Mouse (Mus musculus) Muller cell, postnatal 12 days (primary cell): ENCODE results near the gene Mta1.

Experiments
- DNase-seq: peaks from one replicate; pipeline ENCODE4 v3.0.0-alpha.2; 2015; ENCODE audit errors: inconsistent ontology term

Mta1 gene

DNA sequence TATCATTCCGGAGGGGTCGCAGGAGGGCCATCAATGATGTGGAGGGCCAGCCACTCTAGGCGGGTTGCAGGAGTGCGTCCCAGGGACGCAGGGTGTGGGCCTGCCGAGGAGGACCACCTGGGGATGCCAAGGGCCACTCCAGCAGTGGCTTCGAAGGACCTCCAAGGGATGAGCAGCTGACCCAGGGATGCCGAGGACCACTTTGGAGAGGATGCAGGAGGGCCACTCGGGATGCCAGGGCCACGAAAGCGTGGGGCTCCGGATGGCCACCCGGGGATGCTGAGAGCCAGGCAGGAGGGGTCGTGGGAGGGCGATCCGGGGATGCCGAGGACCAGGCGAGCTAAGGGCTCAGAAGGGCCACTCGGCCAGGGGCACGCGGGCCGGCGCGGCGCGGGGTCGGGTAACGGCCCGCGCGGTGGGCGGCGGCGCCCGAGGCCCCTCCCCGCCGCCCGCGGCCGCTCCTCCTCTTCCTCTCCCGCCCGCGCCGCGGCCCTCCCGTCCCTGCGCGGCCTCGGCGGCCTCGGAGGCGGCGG lies at the start of gene Mta1:
Gene Mta1 (plus strand): TSS at position 530 of the 533 bp plus-strand sequence.
- DNase-seq = peak; percentile 75

DNA sequence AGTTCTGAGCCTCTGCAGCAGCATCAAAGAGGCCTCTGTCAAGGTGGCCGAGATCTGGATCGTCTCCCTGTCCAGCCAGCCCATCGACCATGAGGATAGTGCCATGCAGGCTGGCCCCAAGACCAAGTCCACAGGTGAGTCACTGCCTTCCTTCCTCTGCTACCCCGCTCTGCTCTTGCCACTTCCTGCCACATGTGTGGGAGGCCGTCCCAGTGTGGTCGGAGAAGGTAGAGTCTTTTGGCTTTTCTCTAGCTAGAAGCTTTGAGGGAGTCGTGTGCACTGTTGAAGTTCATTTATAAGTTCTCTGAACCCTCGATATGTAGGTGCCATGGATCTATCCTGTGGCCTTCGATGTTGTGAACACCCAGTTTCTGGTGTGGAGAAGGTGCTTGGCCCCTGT lies 48.2 kb upstream of the Mta1 start:
- DNase-seq = no peak

DNA sequence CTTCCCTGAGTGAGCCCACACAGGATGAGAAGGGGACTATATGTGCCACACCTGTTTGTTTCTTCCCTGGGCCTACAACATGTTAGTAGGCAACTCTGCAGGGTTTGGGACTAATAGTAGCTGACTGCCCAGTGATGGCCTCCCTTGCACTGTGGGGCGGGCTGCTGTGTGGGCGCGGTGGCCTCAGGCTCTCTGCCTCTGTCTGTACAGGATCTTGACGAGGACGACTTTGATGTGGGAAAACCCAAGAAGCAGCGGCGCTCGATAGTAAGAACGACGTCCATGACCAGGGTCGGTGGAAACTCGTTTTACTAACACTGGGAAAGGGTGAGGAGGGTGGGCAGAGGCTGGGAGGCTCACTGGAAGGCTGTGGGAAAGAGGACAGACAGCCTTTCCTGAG lies 47.4 kb upstream of the Mta1 start:
- DNase-seq = no peak

DNA sequence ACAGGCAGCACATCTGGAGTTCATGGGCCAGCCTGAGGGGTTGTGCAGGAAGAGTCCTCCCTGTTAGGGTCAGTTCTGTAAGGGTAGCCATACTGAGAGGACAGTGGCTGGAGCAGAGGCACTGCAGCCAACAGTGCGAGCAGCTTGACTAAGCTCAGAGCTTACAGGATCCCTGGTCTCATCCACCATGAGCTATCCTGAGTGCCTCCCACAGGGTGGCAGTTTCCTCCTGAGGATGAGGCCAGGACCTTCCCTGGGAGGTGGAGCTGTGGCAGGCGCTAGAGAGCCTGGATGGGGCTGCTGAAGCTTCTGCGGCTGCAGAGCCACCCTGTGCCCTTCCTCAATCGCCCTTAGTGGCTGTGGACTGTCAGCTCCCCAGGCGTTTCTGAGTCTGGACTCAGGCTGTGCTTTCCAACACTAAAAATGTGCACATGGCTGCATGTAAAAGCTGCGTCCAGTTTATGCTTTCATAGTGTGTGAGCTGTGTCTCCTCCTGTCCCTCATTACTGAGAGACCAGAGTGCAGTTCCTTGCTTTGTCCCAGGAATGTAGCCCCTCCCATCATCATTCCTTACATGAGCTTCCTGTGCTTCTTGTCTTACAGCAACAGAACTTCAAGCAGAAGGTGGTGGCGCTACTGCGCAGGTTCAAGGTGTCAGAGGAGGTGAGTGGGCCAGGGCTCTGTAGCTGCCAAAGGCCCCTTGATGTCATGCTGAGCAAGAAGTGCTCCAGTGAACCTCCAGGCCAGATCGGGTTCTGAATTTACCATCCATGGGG lies 46.3 kb upstream of the Mta1 start:
- peak; percentile 28 for DNase-seq

DNA sequence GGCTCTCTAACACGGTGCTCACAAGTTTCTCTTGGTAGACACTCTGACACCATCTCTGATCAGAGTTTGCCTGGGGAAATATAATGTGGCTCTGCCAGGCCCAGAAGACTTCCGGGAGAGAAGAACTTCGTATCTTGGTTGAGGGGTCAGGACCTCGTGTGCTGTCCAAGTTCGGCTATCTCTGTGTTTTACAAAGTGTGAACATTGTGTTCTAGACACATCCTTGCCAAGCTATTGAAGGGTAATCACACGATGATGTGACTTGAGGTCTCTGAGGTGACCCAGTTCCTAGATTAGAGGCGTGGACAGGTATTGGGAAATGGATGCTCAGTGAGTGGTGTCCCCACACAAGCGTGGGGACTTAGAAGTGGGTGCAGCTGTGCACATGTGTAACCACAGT lies 42.0 kb upstream of the Mta1 start:
- DNase-seq = no peak

DNA sequence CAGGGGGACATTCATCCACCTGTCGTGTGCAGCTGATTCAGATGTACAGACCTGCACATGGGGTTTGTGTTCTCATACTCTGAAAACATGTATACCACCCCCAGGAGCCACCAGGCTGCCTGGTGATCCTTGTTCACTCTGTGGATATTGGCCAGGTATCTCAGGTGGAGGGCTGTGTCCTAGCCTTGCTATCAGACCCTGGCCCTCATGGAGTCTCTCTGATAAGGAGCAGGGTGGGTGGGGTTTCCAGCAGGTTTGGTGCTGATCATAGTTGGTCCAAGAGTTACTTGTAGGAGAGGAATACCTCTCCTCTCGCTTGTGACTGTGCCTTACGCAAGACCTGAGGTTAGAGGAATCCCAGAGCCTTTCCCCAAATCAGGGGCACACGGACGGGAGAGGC lies 37.9 kb upstream of the Mta1 start:
- no peak for DNase-seq

DNA sequence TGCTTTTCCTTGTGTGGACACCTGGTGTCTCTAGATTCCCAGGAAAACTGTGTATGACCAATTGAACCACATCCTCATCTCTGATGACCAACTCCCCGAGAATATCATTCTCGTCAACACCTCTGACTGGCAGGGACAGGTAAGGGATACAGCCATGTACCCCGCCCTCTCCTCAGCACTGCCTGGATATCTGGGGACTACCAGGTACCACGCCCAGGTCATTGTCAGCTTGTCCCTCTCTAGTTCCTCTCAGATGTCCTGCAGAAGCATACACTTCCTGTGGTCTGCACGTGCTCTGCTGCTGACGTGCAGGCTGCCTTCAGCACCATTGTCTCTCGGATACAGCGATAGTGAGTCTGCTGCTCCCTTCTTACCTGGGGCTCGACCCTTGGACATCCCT lies 36.5 kb upstream of the Mta1 start:
- DNase-seq = no peak

DNA sequence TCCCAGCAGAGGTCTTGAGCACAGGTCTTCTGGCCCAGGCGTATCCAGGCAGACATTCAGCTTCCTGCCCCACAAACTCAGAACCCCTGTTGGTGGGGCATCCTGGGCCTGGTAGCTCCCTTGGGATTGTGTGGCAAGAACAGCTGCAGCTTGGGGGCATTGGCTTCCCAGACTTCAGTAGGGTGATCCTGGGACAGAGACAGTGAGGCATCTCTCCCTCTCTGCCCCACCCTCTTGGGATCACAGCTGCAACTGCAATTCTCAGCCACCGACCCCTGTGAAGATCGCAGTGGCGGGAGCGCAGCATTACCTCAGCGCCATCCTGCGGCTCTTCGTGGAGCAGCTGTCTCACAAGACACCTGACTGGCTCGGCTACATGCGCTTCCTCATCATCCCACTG lies 35.9 kb upstream of the Mta1 start:
- no peak for DNase-seq

DNA sequence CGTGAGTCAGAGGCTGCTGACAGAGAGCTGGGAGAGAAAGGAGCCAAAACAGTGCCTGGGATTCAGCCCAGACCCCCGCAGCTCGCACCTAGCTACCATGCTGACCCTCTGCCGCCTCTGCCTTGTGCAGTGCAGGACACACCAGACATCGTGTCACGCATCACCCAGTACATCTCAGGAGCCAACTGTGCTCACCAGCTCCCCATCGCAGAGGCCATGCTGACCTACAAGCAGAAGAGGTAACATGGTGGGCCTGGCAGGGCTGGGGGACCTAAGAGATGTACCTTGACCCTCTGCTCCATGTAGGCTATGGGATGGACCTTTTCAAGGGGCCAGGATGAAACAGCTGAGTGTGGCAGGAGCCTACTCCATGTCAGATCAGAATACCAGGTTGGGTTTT lies 34.4 kb upstream of the Mta1 start:
- DNase-seq = no peak

DNA sequence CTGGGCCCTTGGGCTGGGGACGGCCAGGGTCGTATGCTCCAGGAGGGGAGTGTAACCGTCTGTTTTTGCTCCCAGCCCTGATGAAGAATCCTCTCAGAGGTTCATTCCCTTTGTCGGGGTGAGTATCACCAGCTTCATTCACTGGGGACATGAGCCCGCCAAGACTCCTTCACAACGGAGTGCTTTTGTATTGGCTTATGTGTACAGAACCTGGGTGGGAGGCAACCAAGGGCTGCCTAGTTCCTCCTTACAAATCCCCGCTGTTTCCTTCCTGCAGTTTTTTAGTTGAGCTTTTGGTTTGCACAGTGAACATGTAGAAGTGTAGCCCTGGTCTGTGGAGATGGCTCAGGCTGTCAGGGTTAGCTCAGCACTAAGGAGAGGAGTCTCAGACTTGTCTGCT lies 30.1 kb upstream of the Mta1 start:
- DNase-seq = no peak

DNA sequence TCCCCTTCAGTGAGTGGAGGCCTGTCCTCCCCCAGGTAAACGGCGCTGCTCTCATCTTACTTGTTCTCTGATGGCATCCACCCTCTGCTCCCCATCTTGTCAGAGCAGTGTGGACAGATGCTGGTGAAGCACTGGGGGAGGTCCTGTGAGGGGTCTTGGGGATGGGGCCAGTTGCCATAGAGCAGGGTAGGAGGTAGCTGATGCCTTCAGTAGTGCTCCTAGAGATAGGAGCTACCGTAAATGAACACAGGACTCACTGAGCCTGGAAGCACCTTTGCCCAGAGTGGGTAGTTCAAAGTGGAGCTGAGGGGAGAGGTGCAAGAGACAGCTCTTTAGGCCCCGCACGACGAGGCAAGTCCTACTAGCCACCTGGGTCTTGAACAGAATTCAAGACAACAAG lies 28.7 kb upstream of the Mta1 start:
- DNase-seq = no peak

DNA sequence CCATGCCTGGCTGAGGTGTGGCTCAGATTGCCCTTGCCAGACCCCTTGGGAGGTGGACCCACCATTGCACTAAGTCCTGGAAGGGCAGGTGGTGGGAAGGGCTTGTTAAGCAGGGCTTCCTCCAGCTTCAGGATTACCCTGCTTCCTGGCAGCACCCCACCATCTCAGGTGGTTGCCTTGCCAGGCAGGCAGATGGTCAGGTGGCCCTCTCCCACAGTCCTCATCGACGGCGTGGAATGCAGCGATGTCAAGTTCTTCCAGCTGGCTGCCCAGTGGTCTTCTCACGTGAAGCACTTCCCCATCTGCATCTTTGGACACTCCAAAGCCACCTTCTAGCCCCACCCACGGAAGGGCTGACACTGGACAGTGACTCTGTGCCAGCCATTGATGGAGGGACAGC lies 26.8 kb upstream of the Mta1 start:
- DNase-seq = no peak

DNA sequence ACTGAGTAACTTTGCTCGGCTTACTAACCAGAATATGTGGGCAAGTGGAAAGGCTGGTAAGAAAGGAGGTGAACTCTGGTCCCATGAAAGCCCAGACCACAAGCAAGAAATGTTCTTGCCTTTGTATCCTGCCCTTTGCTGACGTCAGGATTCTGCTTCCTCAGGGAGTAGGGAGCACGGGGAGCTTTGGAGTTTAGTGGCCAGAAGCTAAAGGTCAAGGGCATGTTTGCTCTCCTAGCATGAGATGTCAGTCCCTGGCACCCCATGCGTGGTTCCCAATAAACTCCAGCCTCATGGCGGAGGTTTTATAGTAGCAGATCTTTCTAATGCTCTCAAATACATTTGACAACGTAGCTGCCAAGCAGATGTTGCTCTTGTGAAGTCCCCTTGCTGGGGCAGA lies 26.3 kb upstream of the Mta1 start:
- DNase-seq = no peak

DNA sequence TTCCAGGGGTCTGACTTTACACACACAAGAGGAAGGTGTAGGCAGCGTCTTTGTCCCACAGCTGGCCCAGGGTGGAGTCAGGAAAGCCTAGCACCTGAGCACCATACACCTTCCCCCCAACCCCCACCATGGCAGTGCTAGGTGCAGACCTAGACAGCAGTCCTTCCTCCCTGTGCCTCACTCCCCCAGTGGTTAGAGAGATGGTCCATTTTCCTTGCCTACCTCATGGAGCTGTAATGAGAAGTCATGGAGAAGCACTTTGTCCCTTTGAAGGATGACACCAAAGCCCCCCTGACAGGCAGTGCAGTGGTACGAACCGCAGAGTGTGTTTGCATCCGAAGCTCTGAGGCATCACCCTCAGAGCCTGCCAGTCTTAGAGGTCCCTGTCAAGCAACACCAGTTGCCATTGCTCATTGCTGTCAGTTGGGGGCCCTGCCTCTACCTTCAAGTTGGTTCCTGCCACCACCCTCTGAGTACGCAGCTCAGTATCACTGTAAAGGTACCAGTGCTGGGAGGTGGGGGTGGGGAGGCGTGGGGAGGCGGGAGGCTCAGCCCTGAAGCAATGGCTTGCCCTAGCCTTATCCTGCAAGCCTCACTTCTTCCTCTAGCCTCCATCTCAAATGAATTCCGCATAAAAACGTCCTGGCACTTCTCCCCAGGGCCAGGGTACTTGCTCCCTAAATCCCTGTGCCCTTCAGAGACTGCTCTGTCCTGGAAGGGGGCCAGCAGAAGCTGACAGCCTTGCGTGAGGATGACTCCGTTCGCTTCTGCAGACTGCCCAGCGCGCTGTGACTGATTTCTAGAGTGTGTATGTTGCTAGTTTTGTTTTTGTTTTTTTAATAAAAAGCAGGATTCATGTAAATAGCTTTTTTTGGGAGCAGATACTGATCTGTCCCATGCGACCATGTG lies 24.4 kb upstream of the Mta1 start:
- no peak for DNase-seq

DNA sequence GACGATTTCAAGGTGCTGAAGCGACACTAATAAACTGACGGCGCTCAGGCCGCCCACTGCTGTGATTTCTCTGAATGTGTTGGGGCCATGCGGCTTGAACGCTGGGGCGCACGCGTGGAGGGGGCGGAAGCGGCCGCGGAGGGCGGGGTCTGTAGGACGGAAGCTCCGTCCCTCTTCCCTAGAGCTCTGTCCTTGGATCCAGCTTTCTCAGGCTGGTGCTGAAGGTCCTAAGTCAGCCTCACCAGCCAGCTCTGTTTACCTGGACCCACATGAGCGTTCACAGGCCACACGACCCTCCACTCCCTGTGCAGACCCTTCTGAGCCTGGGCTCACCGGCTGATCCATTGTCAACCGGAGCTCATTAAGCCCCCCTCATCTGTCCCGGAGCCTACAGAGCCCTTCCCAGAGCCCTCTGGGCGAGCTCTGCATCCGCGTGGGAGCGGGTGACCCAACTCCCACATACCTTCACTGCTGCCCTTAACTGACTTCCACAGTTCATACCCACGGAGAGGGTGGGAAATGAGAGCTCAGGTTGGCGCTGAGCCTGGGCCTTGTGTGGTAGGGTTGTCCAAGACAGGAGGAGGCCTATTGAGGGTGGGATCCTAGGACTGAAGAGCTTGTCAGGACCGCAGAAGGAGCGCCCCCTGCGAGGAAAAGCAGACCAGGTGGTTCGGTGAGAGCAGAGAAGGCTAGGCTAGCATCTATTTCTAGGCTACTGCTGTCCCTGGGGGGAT lies 23.6 kb upstream of the Mta1 start, which contains the start of gene Tex22:
Gene Tex22 (plus strand): TSS at position 174 of the 734 bp plus-strand sequence.
- DNase-seq = peak; percentile 86

DNA sequence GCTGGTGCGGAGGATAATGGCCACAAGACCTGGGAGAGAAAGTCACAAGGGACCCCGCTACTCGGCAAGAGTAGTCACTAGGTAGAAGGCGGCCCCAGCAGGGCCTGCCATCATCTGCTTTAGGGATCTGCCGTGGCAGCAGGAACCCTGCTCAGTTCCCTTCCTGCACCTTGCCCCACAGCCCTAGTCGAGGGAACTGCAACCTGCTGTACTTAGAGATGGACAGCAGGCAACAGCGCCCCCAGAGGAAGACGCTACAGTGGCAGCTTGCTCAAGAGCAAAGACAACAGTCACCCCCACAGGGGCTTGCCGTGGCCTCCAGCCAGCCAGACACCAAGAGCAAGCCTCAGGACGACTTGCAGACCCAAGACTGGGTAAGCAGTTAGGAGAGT lies 23.0 kb upstream of the Mta1 start:
- DNase-seq = peak; percentile 71

DNA sequence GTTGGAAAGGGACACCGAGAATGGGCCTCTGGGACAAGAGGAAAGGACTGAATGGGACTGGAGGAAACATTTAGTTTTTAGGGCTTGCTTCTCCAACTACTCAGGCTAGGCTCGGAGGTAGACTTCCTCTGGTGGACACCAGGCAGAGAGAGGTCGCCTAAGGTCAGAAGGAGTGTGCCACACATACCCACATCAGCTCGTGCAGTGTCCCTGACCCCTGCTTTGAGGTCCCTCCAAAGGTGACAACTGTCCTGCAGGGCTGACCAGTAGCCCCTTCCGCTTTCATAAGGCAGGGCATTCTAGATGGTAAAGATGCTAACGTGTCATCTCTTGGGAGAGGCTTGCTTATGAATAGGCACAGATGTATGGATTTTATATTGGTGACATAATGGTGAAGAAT lies 22.6 kb upstream of the Mta1 start:
- no peak for DNase-seq

DNA sequence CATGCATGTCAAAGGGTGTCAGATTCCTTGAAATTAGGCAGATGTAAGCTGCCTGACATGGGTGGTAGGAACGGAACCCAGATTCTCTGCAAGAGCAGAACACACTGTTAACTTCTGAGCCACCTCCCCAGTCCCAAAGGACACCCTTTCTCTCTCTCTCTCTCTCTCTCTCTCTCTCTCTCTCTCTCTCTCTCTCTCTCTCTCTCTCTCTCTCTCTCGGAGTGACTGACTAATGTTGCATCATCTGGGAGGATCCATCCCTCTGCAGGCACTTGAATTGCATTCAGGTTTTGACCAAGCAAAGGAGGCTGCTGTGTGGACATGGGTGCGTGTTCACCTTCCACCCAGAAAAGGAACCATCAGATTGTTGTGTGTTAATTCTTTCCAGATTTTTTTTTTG lies 10.8 kb upstream of the Mta1 start:
- no peak for DNase-seq

DNA sequence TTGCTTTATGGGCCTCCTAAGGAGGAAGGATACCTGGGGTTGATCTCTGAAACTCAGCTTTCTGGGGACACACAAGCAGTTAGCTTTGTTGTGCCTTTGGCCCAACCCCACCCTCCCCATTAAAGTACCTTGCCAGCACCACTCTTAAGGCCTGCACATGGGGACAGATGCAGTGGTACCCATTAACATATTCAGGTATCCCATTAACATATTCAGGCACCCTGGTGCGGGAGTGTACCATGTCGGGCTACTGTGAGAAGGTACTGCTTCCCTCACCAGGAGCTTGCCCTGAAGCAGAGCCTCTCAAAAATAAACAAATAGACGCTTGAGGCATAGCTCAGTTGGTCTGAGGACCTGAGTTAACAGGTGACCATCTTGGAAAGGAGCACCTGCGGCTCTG lies 10.1 kb upstream of the Mta1 start:
- no peak for DNase-seq

DNA sequence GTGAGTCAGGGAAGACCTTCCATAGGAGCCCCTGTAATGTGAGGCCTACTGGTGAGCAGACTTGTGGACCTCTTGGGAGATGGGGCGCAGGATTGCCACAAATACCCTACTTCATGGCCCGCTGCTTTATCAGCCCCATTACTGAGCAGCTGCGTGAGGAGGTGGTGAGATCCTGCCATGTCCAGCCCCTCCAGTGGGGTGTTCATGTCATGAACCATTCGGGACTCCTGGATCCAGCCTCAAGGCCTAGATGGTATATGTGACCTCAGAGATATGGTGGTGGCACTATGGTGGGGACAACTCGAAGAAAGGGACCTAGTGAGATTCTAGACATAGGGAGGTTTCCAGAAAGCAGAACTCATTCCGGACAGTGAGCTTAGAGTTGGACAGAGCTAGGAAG lies 9.0 kb upstream of the Mta1 start:
- DNase-seq = no peak

DNA sequence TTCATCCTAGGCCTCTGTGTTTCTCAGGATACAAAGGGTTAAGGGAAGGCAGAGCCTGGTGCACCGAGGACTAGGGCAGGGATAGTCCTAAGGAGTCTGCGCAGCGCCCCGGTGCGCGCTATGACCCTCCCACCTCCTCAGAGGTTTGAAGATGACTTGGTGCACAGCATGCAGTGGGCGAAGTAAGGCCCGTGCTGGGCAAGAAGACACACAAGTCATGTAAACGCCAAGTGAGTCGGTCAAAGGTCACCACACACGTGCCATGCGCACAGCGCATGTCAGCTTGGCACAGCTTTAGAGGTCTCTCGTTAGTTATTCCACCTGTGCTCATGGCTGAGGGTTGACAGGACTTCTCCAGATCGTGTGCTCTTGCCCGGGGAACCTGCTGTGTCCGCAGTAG lies 8.0 kb upstream of the Mta1 start:
- DNase-seq = no peak

DNA sequence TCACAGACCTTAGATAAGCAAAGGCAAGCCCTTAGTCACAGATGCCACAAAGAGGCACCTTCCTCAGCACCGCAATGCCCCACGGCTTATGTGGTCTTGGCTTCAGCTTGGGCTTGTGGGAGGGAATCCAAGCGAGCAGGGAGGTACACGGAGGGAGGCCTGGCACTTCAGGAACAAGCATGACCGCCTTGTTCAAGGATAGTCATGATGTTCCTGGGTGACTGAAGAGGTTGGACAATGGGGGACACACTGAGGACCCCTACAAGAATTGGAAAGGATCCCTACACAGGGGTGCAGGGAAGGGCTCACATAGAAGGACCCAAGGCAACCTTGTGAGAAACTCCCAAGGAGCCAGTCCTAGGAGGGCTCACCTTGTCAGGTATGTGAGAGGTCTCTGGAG lies 1.0 kb upstream of the Mta1 start:
- no peak for DNase-seq
